Mouse (Mus musculus) hematopoietic stem cell, adult 5-6 weeks (primary cell): ENCODE data around the gene Col20a1. TPM values are rescaled to one million over a fixed set of nuclear protein-coding genes. Genes with fewer than 3 reads are reported as not detected.

Experiments
- ATAC-seq, 2 experiments: fragments of 125-278 bp in 1 of 2; replicated peaks in 1 of 2; 2 replicates each; pipeline ENCODE4 v1.8.0; 2016 to 2017; ENCODE audit warnings: inconsistent platforms in 2 of 2, mild to moderate bottlenecking in 2 of 2, moderate number of reproducible peaks in 2 of 2, low read depth in 1 of 2, moderate TSS enrichment in 1 of 2; ENCODE audit not compliant: low FRiP score in 2 of 2, poor library complexity in 2 of 2, severe bottlenecking in 2 of 2, insufficient read depth in 1 of 2, low TSS enrichment in 1 of 2
- total RNA-seq: library from RNA; stranded (forward); fragments of 172-1452, 232-1000 nt; gene quantifications from 2 replicates; pipeline ENCODE4 v1.2.3, GENCODE M21; 2017

The Col20a1 gene
- total RNA-seq, 1 experiment from 2014 or later, result 0.45 TPM

- ATAC-seq, result no peak
These were observed 56.0 kb downstream of the Col20a1 start for GRCm38 (mm10) chr2:181042376-181042775.

- no peak for ATAC-seq
These were observed 57.1 kb downstream of the Col20a1 start, which contains the start of gene Chrna4 for GRCm38 (mm10) chr2:181043437-181043836. TSS of gene Chrna4 (minus strand) at chr2:181043546.

DNA sequence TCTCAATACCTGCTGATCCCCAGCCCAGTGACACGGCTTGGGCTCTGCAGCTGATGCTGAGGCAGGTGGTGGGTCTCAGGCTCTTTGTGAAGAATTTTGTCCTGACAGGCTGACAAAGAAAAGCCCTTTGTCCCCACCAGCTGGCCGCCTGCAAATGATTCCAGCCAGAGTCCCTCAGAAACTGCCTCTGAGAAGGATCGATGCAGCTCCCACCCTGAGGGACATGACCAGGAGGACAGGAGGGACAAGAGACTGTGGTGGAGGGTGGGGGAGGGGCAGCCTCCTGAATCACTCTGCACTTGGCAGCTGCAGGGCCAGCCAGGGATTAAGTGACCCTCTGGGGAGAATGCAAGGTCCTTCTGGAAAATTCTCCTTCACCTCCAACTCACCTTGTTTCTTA lies 57.7 kb downstream of the Col20a1 start:
- ATAC-seq, result no peak

DNA sequence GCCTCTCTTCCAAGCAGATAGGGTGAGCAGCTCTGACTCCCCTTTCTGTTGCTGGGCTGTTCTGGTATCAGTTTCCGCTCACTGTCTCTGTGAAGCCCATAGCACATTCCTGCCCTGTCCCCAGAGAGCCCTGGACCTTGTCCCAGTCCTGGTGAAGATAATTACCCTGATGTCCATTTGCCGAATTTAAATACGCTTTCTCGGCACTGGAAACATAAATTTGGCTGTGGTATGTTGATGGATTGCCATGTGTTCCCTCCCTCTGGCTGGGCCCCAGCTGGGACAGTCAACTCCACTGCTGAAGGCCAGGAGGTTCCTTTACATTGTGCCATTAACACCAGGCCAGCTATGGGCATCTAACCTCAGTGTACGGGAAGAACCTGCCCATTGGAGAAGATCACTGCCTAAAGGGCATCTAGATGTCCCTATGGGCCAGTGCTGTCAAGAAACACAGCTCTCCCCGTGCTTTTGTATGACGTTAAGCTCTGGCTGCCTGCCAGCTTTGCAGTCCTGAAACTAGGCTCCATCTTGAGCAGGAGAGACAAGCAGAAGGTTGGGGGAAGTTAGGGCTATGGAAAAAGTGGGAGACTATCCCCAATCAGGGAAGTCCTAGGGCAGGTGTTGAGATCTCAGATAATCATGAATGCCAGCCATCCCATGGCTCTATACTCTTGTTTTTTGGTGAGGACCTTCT lies 62.1 kb downstream of the Col20a1 start:
- no peak for ATAC-seq

GRCm38 (mm10) chr2:181048986-181049385 lies 62.7 kb downstream of the Col20a1 start:
- ATAC-seq, result no peak

GRCm38 (mm10) chr2:181052171-181052570 lies 65.8 kb downstream of the Col20a1 start:
- ATAC-seq, result no peak

DNA sequence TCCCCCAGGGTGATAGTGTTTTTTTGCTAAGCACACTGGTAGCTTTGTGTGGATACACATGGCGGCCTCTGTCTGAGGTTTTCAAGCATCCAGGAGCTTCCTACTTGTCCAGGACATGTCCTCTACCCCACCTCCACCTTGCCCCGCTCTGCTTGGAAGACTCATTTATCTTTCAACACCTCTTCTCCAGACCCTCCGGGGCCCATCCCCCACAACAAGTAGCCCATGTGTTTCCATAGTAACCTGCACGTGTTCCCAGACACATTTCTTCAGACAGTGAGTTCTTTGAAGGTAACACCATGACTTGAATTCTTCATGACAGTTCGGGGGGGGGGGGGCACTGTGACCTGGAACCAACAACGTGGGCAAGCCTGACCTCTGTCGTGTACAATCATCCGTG lies 71.0 kb downstream of the Col20a1 start:
- ATAC-seq, result no peak

GRCm38 (mm10) chr2:181058193-181058592 lies 71.9 kb downstream of the Col20a1 start:
- ATAC-seq, result no peak

- ATAC-seq, result peak; percentile 72 to 80
These were observed 73.8 kb downstream of the Col20a1 start for GRCm38 (mm10) chr2:181060127-181060526.

DNA sequence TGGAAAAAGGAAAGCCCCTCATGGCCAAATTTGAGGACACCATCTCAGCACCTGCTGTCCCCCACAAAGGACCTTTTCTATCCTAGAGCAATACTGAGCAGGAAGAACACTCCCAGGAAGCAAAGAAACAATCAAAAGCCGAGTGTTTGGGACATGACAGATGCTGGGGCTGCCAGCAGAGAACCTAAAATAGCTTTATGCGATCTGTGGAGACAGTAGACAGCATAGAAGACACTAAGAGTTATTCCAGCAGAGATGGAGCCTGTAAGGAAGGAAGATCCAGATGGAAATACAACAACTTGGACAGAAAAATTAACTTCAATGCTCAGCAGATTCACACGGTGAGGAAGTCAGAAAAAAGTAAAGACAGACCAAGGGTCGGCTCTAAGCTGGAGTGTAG lies 79.5 kb downstream of the Col20a1 start:
- ATAC-seq, result no peak

Other genes starting within 250 kb of the Col20a1 start
- gene Bhlhe23, start 209.6 kb upstream of the Col20a1 start, total RNA-seq, result not detected in 2 replicates
- gene Ythdf1, start 65.6 kb upstream of the Col20a1 start, total RNA-seq, result 32.6 and 33.7 TPM in 2 replicates
- gene Birc7, start 57.5 kb upstream of the Col20a1 start, total RNA-seq, result not detected in 2 replicates
- gene Nkain4, start 31.8 kb upstream of the Col20a1 start, total RNA-seq, result not detected in 2 replicates
- 27.6 and 44.8 TPM in 2 replicates for gene Arfgap1, start 19.3 kb upstream of the Col20a1 start, total RNA-seq
- not detected in 2 replicates for gene Chrna4, start 57.0 kb downstream of the Col20a1 start, total RNA-seq
- gene Kcnq2, start 148.8 kb downstream of the Col20a1 start, total RNA-seq, result not detected in 2 replicates
- gene Eef1a2, start 170.5 kb downstream of the Col20a1 start, total RNA-seq, result not detected in 2 replicates
- gene Ppdpf, start 200.7 kb downstream of the Col20a1 start, total RNA-seq, result 128 and 168 TPM in 2 replicates
- gene Ptk6, start 216.3 kb downstream of the Col20a1 start, total RNA-seq, result not detected in 2 replicates
- 0.25 TPM in 1 of 2 replicates, not detected in the other for gene Srms, start 226.7 kb downstream of the Col20a1 start, total RNA-seq
- 0.63 TPM in 1 of 2 replicates, not detected in the other for gene Fndc11, start 233.5 kb downstream of the Col20a1 start, total RNA-seq